Mouse (Mus musculus): ENCODE data around the gene Pitpnb.

DNA sequence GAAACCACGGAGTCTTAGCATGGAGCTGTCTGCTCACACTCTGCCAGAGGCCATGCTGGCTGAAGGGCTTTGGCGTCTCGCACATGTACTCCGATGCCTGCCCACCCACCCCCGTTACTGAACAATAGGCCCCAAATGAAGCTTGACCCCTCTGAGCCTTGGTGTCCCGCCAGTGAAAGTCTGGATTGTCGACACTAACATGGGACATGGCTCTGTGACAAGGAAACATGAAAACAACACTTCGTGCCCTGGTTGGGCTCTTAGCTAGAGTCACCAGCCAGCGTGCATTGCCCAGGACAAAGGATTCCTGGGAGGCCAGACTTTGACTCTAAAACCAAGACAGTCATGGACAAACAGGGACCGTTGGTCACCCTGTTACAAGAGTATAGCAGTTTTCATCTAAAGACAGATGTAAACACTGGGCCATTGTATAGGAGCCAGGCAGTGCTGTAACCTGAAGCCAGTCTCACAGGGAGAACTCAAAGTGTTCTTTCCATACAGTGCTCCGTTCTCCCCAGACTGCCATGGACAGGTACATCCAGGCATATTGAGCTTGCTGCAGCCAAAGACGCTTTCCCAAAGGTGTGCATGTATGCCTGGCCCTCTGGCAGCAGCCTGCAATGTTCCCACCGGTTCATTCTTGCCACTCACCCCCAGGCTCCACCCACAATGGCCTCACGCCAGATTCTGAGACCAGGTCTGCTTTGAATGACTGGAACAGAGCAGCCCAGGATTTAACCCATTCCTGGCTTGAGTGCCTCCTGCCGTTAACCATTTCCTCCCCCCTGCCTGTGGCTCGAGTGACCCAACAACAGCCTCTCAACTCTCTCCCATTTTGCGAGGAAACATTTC, 63.0 kb downstream of the Pitpnb start:
- TF ChIP-seq CTCF (IDR thresholded peaks at IDR 0.05; ENCODE audit: low read depth) (no peak), EP300 (optimal IDR thresholded peaks at IDR 0.05) (no peak)

All from stomach, postnatal 0 days (tissue).